Mouse (Mus musculus) CH12.LX (cell line): ENCODE results near the gene Gm49325. TPM values are rescaled to one million over a fixed set of nuclear protein-coding genes. Genes with fewer than 3 reads are reported as not detected.

Experiments
- DNase-seq: peaks from one replicate; pipeline ENCODE4 v3.0.0-alpha.2; 2013; ENCODE audit errors: extremely low read depth
- H3K27ac ChIP-seq: 2 replicates; pipeline ENCODE4 v1.5.1; 2012; ENCODE audit warnings: low read depth, mild to moderate bottlenecking, control low read depth, moderate library complexity; ENCODE audit not compliant: insufficient read depth
- H3K27me3 ChIP-seq: replicated peaks from 2 replicates; pipeline ENCODE3; 2012; ENCODE audit warnings: inconsistent platforms
- H3K36me3 ChIP-seq, 2 experiments: replicated peaks in 1 of 2; 2 replicates each; pipeline versions ENCODE3 to v1.6.1; 2012; ENCODE audit warnings: inconsistent platforms in 1 of 2, low read length in 1 of 2, mild to moderate bottlenecking in 1 of 2, mixed read lengths in 1 of 2, moderate library complexity in 1 of 2; ENCODE audit not compliant: control insufficient read depth in 1 of 2, insufficient read depth in 1 of 2
- H3K4me1 ChIP-seq, 2 experiments: 2 replicates each; pipeline ENCODE4 v1.6.1; 2012; ENCODE audit warnings: inconsistent platforms in 1 of 2, moderate library complexity in 1 of 2; ENCODE audit not compliant: insufficient read depth in 2 of 2, control insufficient read depth in 1 of 2
- H3K4me2 ChIP-seq: 2 replicates; pipeline ENCODE4 v1.6.1; 2012; ENCODE audit warnings: low read depth, mild to moderate bottlenecking, control low read depth; ENCODE audit not compliant: poor library complexity, insufficient read depth, severe bottlenecking
- H3K4me3 ChIP-seq, 3 experiments: fragments of 150-350 bp in 1 of 3; sonication (generic) in 1 of 3; replicated peaks in 1 of 3; 2 replicates each; pipeline versions ENCODE3 to v1.5.1; 2011 to 2012; ENCODE audit warnings: low read depth in 2 of 3, low read length in 2 of 3, mild to moderate bottlenecking in 2 of 3, moderate library complexity in 2 of 3, control low read depth in 1 of 3, improper control_type of control experiment in 1 of 3, inconsistent platforms in 1 of 3, mixed read lengths in 1 of 3; ENCODE audit not compliant: poor library complexity in 1 of 3
- H3K79me2 ChIP-seq: replicated peaks from 2 replicates; pipeline ENCODE4 v1.6.1; 2012; ENCODE audit warnings: mild to moderate bottlenecking, moderate library complexity; ENCODE audit not compliant: control insufficient read depth, poor library complexity, insufficient read depth, severe bottlenecking; ENCODE audit errors: extremely low read depth
- H3K9ac ChIP-seq: 2 replicates; pipeline ENCODE4 v1.6.1; 2012; ENCODE audit warnings: low read depth, mild to moderate bottlenecking, control low read depth, moderate library complexity; ENCODE audit not compliant: insufficient read depth
- H3K9me3 ChIP-seq: replicated peaks from 2 replicates; pipeline ENCODE3; 2012; ENCODE audit warnings: low read length, inconsistent platforms, mixed read lengths
- CHD2 ChIP-seq: IDR thresholded peaks from 2 replicates; pipeline ENCODE4 v1.6.1; 2011; ENCODE audit warnings: low read length, improper control_type of control experiment
- CTCF ChIP-seq, 2 experiments: IDR thresholded peaks in 1 of 2; conservative IDR thresholded peaks in 1 of 2; 2 replicates each; pipeline ENCODE4 v1.5.1; 2011 to 2012; ENCODE audit warnings: low read depth in 2 of 2, low read length in 2 of 2, improper control_type of control experiment in 1 of 2, inconsistent platforms in 1 of 2, mild to moderate bottlenecking in 1 of 2, moderate library complexity in 1 of 2
- E2F4 ChIP-seq: IDR thresholded peaks from 2 replicates; pipeline ENCODE4 v1.6.1; 2011; ENCODE audit warnings: low read depth, low read length, improper control_type of control experiment; ENCODE audit not compliant: insufficient replicate concordance
- EP300 ChIP-seq: IDR thresholded peaks from 2 replicates; pipeline ENCODE4 v1.6.1; 2011; ENCODE audit warnings: low read length, improper control_type of control experiment
- ETS1 ChIP-seq: conservative IDR thresholded peaks from 2 replicates; pipeline ENCODE4 v1.6.1; 2012; ENCODE audit warnings: low read depth, mild to moderate bottlenecking, inconsistent platforms, low read length, improper control_type of control experiment, moderate library complexity
- HCFC1 ChIP-seq: IDR thresholded peaks from 2 replicates; pipeline ENCODE4 v1.6.1; 2012; ENCODE audit warnings: low read depth, mild to moderate bottlenecking, inconsistent platforms, low read length, improper control_type of control experiment
- JUN ChIP-seq: IDR thresholded peaks from 2 replicates; pipeline ENCODE4 v1.6.1; 2011; ENCODE audit warnings: low read depth, mild to moderate bottlenecking, low read length, improper control_type of control experiment, moderate library complexity; ENCODE audit not compliant: insufficient read depth
- JUND ChIP-seq: conservative IDR thresholded peaks from 2 replicates; pipeline ENCODE4 v1.6.1; 2011; ENCODE audit warnings: low read depth, low read length, improper control_type of control experiment
- KAT2A ChIP-seq: IDR thresholded peaks from 2 replicates; pipeline ENCODE4 v1.6.1; 2012; ENCODE audit warnings: low read length, improper control_type of control experiment, inconsistent platforms; ENCODE audit not compliant: insufficient replicate concordance
- MAZ ChIP-seq: IDR thresholded peaks from 2 replicates; pipeline ENCODE4 v1.6.1; 2012; ENCODE audit warnings: low read depth, mild to moderate bottlenecking, inconsistent platforms, low read length, improper control_type of control experiment, moderate library complexity
- MYC ChIP-seq: IDR thresholded peaks from 2 replicates; pipeline ENCODE4 v1.6.1; 2011; ENCODE audit warnings: low read depth, mild to moderate bottlenecking, improper control_type of control experiment, low read length
- NELFE ChIP-seq: IDR thresholded peaks from 2 replicates; pipeline ENCODE4 v1.6.1; 2011; ENCODE audit warnings: low read depth, low read length, improper control_type of control experiment
- POLR2AphosphoS2 ChIP-seq: IDR thresholded peaks from 2 replicates; pipeline ENCODE4 v1.6.1; 2011; ENCODE audit warnings: low read depth, low read length, improper control_type of control experiment
- RAD21 ChIP-seq: IDR thresholded peaks from 2 replicates; pipeline ENCODE4 v1.6.1; 2011; ENCODE audit warnings: low read depth, mild to moderate bottlenecking, low read length, improper control_type of control experiment, moderate library complexity
- SIN3A ChIP-seq: IDR thresholded peaks from 2 replicates; pipeline ENCODE4 v1.6.1; 2012; ENCODE audit warnings: low read length, improper control_type of control experiment, inconsistent platforms
- SMC3 ChIP-seq: IDR thresholded peaks from 2 replicates; pipeline ENCODE4 v1.6.1; 2011; ENCODE audit warnings: low read depth, low read length, improper control_type of control experiment
- TBP ChIP-seq: conservative IDR thresholded peaks from 2 replicates; pipeline ENCODE4 v1.6.1; 2011; ENCODE audit warnings: low read depth, low read length, improper control_type of control experiment
- TCF12 ChIP-seq: IDR thresholded peaks from 2 replicates; pipeline ENCODE4 v1.6.1; 2014; ENCODE audit warnings: low read depth, mild to moderate bottlenecking, inconsistent platforms, low read length, improper control_type of control experiment
- UBTF ChIP-seq: IDR thresholded peaks from 2 replicates; pipeline ENCODE4 v1.6.1; 2012; ENCODE audit warnings: low read depth, mild to moderate bottlenecking, inconsistent platforms, low read length, improper control_type of control experiment, moderate library complexity
- ZC3H11A ChIP-seq: IDR thresholded peaks from 2 replicates; pipeline ENCODE4 v1.6.1; 2012; ENCODE audit warnings: low read depth, mild to moderate bottlenecking, inconsistent platforms, low read length, improper control_type of control experiment
- dilution Hi-C: fragments of 300-500 bp; cut with MboI; formaldehyde crosslinking; loops from 2 replicates; pipeline ENCODE4 v1.14.3; 2020; ENCODE audit warnings: low sequenced_read_pairs; ENCODE audit not compliant: extremely low pct_unique_long_range_greater_than_20kb, extremely low pct_ligation_motif_present
- in situ Hi-C: fragments of 300-500 bp; cut with MboI; formaldehyde crosslinking; loops from 3 replicates; pipeline ENCODE4 v1.14.3; 2019; ENCODE audit warnings: low sequenced_read_pairs, low pct_ligation_motif_present, low pct_unique_long_range_greater_than_20kb, mixed read lengths
- polyA plus RNA-seq: library from polyadenylated mRNA; unstranded; fragments of >175 nt; gene quantifications from 2 replicates; pipeline ENCODE4 v1.2.1, GENCODE M21; 2012; ENCODE audit warnings: low read depth; ENCODE audit not compliant: insufficient read length
- total RNA-seq, 2 experiments: library from RNA; depleted of rRNA; stranded (reverse); fragments of 300-350 nt in 1 of 2; fragments of >200 nt in 1 of 2; gene quantifications; 2 replicates each; pipeline ENCODE4 v1.2.3; 2012 to 2014

Gene Gm49325
- total and polyA plus RNA-seq, 3 experiments = 1.1 to 26.9 TPM; not detected in 1

GRCm38 (mm10) chr10:77566651-77567050 lies 39.3 kb upstream of the Gm49325 start:
- H3K4me1 ChIP-seq = peaks cover 0 to 10% of the 10 kb centered on the region in 2 experiments; a peak in 2 of 4 replicates
- no peaks in the 10 kb centered on the region for H3K9me3 ChIP-seq
- H3K79me2 ChIP-seq = no peaks in the 10 kb centered on the region
- TF ChIP-seq CHD2 = no peak
- no peak for TF ChIP-seq TBP
- TF ChIP-seq CTCF (conservative IDR thresholded peaks at IDR 0.05 in 1 of 2, IDR thresholded peaks at IDR 0.05 in 1 of 2; ENCODE audit: low read depth in 2 of 2, low read length in 2 of 2) = peak; percentile 89 to 91
- TF ChIP-seq E2F4 = no peak
- TF ChIP-seq SMC3 = peak; percentile 88
- peak; percentile 53 for TF ChIP-seq RAD21
- no peak for TF ChIP-seq EP300
- no peak for TF ChIP-seq JUN
- no peak for TF ChIP-seq POLR2AphosphoS2
- H3K4me3 ChIP-seq = no peak overlapping the region
- dilution Hi-C loops = no loop called here
- no peak overlapping the region for H3K9ac ChIP-seq
- H3K27ac ChIP-seq = no peak overlapping the region
- peaks cover 34 to 57% of the 10 kb centered on the region in 2 experiments for H3K36me3 ChIP-seq
- no peak overlapping the region for H3K4me2 ChIP-seq
- DNase-seq = peak; percentile 81
- H3K27me3 ChIP-seq = no peaks in the 10 kb centered on the region
- in situ Hi-C loops = no loop called here

GRCm38 (mm10) chr10:77569481-77569880 lies 36.5 kb upstream of the Gm49325 start:
- no peaks in the 10 kb centered on the region for H3K27me3 ChIP-seq
- no peak for DNase-seq
- TF ChIP-seq KAT2A = no peak
- TF ChIP-seq ETS1 = no peak
- TF ChIP-seq ZC3H11A = no peak
- H3K36me3 ChIP-seq = peaks cover 12 to 31% of the 10 kb centered on the region in 2 experiments
- no peaks in the 10 kb centered on the region for H3K79me2 ChIP-seq
- no peak overlapping the region for H3K4me3 ChIP-seq
- no peak overlapping the region for H3K4me2 ChIP-seq
- no peaks in the 10 kb centered on the region for H3K9me3 ChIP-seq
- no peak overlapping the region for H3K9ac ChIP-seq
- dilution Hi-C loops = no loop called here
- in situ Hi-C loops = no loop called here
- no peak overlapping the region for H3K27ac ChIP-seq
- H3K4me1 ChIP-seq = peaks cover 2 to 10% of the 10 kb centered on the region in 2 experiments; a peak in 2 of 4 replicates

- dilution Hi-C loops = no loop called here
- no peaks in the 10 kb centered on the region for H3K79me2 ChIP-seq
- no peak overlapping the region for H3K9ac ChIP-seq
- H3K4me1 ChIP-seq = peaks cover 2 to 10% of the 10 kb centered on the region in 2 experiments; a peak in 2 of 4 replicates
- in situ Hi-C loops = no loop called here
- no peaks in the 10 kb centered on the region for H3K9me3 ChIP-seq
- H3K36me3 ChIP-seq = peaks cover 6 to 25% of the 10 kb centered on the region in 2 experiments
- no peak overlapping the region for H3K27ac ChIP-seq
- no peak overlapping the region for H3K4me3 ChIP-seq
- no peak for TF ChIP-seq ETS1
- no peak for TF ChIP-seq EP300
- TF ChIP-seq NELFE = no peak
- TF ChIP-seq CTCF (conservative IDR thresholded peaks at IDR 0.05 in 1 of 2, IDR thresholded peaks at IDR 0.05 in 1 of 2; ENCODE audit: low read depth in 2 of 2, low read length in 2 of 2) = no peak
- TF ChIP-seq MAZ = no peak
- no peak for TF ChIP-seq JUND
- no peak for TF ChIP-seq HCFC1
- TF ChIP-seq UBTF = no peak
- TF ChIP-seq TCF12 = no peak
- no peak for TF ChIP-seq SIN3A
- TF ChIP-seq E2F4 = no peak
- no peak for TF ChIP-seq MYC
- TF ChIP-seq, all 38 proteins: peak for 0
- no peak for DNase-seq
- H3K27me3 ChIP-seq = no peaks in the 10 kb centered on the region
- no peak overlapping the region for H3K4me2 ChIP-seq
These were observed 35.9 kb upstream of the Gm49325 start for GRCm38 (mm10) chr10:77569973-77570658.
